Mouse (Mus musculus): ENCODE measurements around the gene Iqschfp. TPM values are rescaled to one million over a fixed set of nuclear protein-coding genes. Genes with fewer than 3 reads are reported as not detected.

Gene Iqschfp
- polyA plus RNA-seq, 1 experiment from 2014 or later = 6.1 TPM

DNA sequence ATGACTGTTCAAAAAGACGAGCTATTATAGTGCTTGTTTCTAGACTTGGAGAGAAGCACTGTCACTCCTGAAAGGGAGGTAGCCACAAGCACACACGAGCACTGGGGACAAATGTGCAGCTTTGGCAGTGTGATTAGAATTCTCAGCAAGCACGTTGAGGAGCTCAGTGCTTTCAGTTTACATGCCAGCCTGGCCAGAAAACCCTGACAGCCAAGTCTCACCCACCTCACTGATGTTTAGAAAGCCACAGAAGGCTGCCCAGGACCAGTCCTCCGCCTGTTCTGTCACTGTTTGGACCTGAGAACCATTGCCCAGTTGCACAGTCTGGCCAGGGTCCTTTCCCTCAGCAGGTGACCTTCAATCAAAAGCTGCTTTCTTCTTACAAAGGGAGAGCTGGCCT lies 768.5 kb downstream of the Iqschfp start:
- ATAC-seq (ENCODE audit: low FRiP score, low read depth) = no peak
- 83% methylated on average over 4 of the region's 4 CpGs for WGBS
- H3K4me2 ChIP-seq (replicated peaks) = no peak overlapping the region
- no peaks in the 10 kb centered on the region for H3K27me3 ChIP-seq
- H3K9ac ChIP-seq (replicated peaks) = no peak overlapping the region
- no peaks in the 10 kb centered on the region; the same call in none of the 2 replicates for H3K4me1 ChIP-seq
- no peaks in the 10 kb centered on the region for H3K9me3 ChIP-seq
- H3K27ac ChIP-seq (replicated peaks) = no peak overlapping the region
- no peaks in the 10 kb centered on the region for H3K36me3 ChIP-seq
- H3K4me3 ChIP-seq = no peak overlapping the region

DNA sequence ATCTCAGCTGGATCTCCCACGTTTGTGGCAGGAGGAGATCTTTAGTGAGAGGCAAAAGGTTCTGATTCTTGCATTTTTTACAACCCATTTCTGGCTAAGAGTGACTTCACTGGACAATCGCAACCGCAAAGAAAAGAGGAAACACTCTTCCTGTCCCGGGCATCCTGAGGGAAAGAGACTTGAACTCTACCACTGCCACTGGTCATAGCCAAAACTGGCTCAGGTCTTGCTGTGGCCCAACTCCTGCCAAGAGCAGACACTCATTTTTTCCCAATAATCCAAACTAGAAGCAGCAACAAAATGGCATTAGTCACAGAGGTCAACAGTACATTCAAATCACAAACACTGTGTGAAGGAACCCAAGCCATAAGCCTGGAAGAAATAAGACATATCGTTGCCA lies 770.4 kb downstream of the Iqschfp start:
- Histone ChIP-seq H3K9me3 (no peaks in the 10 kb centered on the region), H3K4me1 (no peaks in the 10 kb centered on the region; the same call in none of the 2 replicates), H3K4me2 (replicated peaks) (no peak overlapping the region), H3K27me3 (no peaks in the 10 kb centered on the region), H3K36me3 (no peaks in the 10 kb centered on the region), H3K9ac (replicated peaks) (no peak overlapping the region), H3K4me3 (no peak overlapping the region), H3K27ac (replicated peaks) (no peak overlapping the region)
- no peak for ATAC-seq (ENCODE audit: low FRiP score, low read depth)
- WGBS = 83% methylated on average over 5 of the region's 5 CpGs

DNA sequence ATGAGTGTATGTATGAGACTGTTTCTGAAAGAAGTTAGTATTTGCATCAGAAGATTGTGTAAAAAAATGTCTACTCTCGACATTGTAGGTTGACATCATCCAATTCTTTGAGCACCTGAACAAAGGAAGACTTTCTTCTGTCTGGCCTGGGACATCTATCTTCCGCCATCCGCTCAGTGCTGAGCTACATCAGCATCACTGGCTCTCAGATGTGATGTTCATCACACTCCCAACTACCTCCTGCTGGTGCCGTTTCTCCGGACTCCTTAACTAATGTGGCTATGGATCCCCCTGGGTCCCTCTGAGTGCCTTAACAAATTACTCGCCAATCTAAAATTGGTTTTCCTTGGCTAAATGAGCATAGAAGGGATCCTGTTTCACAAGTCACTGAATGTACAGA lies 772.3 kb downstream of the Iqschfp start:
- 74% methylated on average over 6 of the region's 6 CpGs for WGBS
- H3K36me3 ChIP-seq = no peaks in the 10 kb centered on the region
- H3K27me3 ChIP-seq = no peaks in the 10 kb centered on the region
- H3K4me1 ChIP-seq = no peaks in the 10 kb centered on the region; the same call in none of the 2 replicates
- ATAC-seq (ENCODE audit: low FRiP score, low read depth) = no peak
- H3K27ac ChIP-seq (replicated peaks) = 0 out of 2 replicates have a peak overlapping the region, but pooled peaks have one; percentile 35
- H3K4me3 ChIP-seq = no peak overlapping the region
- H3K4me2 ChIP-seq (replicated peaks) = no peak overlapping the region
- no peak overlapping the region for H3K9ac ChIP-seq (replicated peaks)
- no peaks in the 10 kb centered on the region for H3K9me3 ChIP-seq

DNA sequence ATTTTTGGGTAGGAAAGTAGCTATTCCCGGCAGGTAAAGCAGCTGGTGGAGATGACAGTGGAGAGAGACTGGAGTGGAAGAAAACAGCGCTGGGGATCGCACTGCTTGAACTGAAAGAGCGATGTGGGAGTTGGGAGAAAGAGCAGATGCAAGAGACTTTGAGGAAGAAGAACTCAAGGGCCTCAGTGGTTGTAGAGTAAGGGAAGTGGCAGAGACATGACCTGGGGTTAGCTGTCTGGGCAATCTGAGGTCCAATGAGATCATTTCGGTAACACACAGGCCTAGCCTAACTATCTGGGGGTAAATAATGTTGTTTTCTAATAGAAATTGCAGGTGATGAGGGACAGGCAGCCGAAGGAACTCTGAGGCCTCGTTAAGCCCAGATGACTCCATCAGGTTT lies 774.3 kb downstream of the Iqschfp start:
- Histone ChIP-seq H3K27me3 (no peaks in the 10 kb centered on the region), H3K4me3 (no peak overlapping the region), H3K9ac (replicated peaks) (no peak overlapping the region), H3K4me1 (no peaks in the 10 kb centered on the region; the same call in 1 of the 2 replicates), H3K9me3 (no peaks in the 10 kb centered on the region), H3K27ac (replicated peaks) (no peak overlapping the region), H3K4me2 (replicated peaks) (no peak overlapping the region), H3K36me3 (no peaks in the 10 kb centered on the region)
- no peak for ATAC-seq (ENCODE audit: low FRiP score, low read depth)
- WGBS = 93% methylated on average over 7 of the region's 7 CpGs

DNA sequence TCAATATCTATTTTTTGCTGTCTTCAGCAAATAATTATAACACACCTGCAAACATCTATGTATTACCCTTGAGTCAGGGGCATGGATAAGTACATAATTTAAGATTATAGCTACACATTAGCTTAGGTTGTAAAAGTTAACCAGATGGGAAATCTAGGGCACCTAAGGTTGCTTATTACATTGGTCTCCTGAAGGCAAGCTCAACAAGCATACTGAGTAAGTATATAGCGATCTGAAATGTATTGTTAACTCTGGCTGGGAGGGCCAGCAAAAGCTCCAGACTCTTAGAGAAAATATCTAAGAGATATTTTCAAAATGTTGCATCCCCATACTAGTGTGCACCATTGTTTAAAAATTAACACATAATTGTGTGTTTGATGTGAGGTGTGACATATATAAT lies 775.8 kb downstream of the Iqschfp start:
- Histone ChIP-seq H3K9me3 (no peaks in the 10 kb centered on the region), H3K27me3 (no peaks in the 10 kb centered on the region), H3K4me1 (no peaks in the 10 kb centered on the region; the same call in 1 of the 2 replicates), H3K27ac (replicated peaks) (no peak overlapping the region), H3K9ac (replicated peaks) (no peak overlapping the region), H3K4me3 (no peak overlapping the region), H3K4me2 (replicated peaks) (no peak overlapping the region), H3K36me3 (no peaks in the 10 kb centered on the region)
- no peak for ATAC-seq (ENCODE audit: low FRiP score, low read depth)
- 93% methylated on average over 1 of the region's 1 CpGs for WGBS

DNA sequence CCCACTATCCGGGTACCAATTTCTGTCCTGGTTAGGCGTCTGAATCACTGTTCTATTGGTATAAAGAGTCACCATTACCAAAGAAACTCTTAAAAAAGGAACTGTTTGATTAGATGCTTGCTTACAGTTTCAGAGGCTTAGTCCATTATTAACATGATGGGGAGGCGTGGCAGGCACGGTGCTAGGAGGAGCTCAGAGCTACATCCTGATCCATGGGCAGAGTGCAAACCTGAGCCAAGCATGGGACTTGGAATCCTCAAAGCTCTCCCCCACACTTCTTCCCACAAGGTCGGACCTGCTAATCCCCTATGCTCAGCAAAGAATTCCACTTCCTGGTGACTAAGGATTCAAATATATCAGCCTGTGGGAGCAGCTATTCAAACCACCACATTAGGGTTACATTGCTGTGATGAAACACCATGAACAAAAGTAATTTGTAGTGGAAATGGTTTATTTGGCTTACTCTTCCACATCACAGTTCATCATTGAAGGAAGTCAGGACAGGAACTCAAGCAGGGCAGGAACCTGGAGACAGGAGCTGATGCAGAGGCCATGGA lies 777.5 kb downstream of the Iqschfp start:
- H3K9ac ChIP-seq (replicated peaks) = no peak overlapping the region
- no peaks in the 10 kb centered on the region for H3K36me3 ChIP-seq
- H3K4me3 ChIP-seq = no peak overlapping the region
- no peaks in the 10 kb centered on the region for H3K9me3 ChIP-seq
- ATAC-seq (ENCODE audit: low FRiP score, low read depth) = no peak
- no peaks in the 10 kb centered on the region for H3K27me3 ChIP-seq
- H3K27ac ChIP-seq (replicated peaks) = no peak overlapping the region
- 76% methylated on average over 5 of the region's 5 CpGs for WGBS
- no peaks in the 10 kb centered on the region; the same call in 1 of the 2 replicates for H3K4me1 ChIP-seq
- no peak overlapping the region for H3K4me2 ChIP-seq (replicated peaks)

DNA sequence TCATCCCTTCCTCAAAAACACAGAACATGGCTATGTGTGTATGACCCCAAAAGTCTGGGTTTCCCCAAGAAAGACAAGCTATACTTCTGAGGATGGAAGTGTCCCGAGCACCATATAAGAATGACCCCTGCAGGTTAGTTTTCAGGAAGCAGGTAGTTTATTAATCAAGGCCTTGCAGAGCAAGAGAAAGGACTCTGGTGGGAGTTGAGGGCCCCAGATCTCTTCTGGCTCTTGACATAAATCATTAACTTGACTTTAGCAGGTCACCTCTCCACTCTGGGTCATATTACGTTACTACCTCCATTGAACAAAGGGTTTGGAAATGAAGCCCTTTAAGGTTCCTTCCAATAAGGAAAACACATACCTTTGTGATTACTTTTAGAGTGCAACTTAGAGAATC lies 782.7 kb downstream of the Iqschfp start:
- H3K27ac ChIP-seq (replicated peaks) = no peak overlapping the region
- H3K4me3 ChIP-seq = no peak overlapping the region
- H3K36me3 ChIP-seq = no peaks in the 10 kb centered on the region
- H3K27me3 ChIP-seq = no peaks in the 10 kb centered on the region
- H3K9me3 ChIP-seq = no peaks in the 10 kb centered on the region
- WGBS = 90% methylated on average over 2 of the region's 2 CpGs
- no peak overlapping the region for H3K4me2 ChIP-seq (replicated peaks)
- no peaks in the 10 kb centered on the region for H3K4me1 ChIP-seq
- ATAC-seq (ENCODE audit: low FRiP score, low read depth) = no peak
- no peak overlapping the region for H3K9ac ChIP-seq (replicated peaks)

DNA sequence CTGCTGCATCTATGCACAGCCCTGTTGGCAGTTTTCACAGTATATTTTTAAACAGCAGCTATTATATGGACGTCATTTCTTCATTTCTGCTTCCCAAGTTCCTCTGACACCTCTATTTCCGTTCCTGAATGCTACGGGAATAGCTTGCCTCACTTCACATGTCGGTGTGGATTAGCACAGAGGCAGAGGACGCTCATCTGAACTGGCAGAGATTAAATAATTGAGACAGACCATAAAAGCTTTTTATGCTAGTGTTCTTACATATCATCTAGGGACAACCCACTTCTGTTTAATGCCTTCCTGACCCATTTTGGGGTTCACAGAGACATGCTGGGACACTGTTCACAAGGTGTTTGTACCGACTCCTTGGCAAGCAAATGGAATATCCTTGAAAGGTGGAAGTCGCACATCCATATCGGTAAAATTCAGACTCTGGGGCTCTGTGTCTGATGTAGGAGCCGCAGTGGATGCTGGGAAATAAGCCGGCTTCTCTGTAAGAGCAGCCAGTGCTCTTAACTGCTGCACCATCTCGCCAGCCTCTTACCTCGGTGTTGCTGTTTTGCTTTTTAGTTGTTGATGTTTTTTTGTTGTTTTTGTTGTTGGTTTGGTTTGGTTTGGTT lies 783.3 kb downstream of the Iqschfp start:
- no peak overlapping the region for H3K4me3 ChIP-seq
- H3K36me3 ChIP-seq = no peaks in the 10 kb centered on the region
- H3K4me2 ChIP-seq (replicated peaks) = no peak overlapping the region
- no peaks in the 10 kb centered on the region for H3K4me1 ChIP-seq
- no peak for ATAC-seq (ENCODE audit: low FRiP score, low read depth)
- 77% methylated on average over 12 of the region's 12 CpGs for WGBS
- H3K27ac ChIP-seq (replicated peaks) = no peak overlapping the region
- H3K9me3 ChIP-seq = no peaks in the 10 kb centered on the region
- no peaks in the 10 kb centered on the region for H3K27me3 ChIP-seq
- no peak overlapping the region for H3K9ac ChIP-seq (replicated peaks)

Other genes with a start within 250 kb of the Iqschfp start
- 0.97 and 2.0 TPM in 2 replicates for gene Iqcj, start within 50 bp of the Iqschfp start, polyA plus RNA-seq (2016; fragmentation: Nextera tagmentation; extraction: Ambion mirVana)
- 101 and 108 TPM in 2 replicates for gene Schip1, start 172.6 kb downstream of the Iqschfp start, polyA plus RNA-seq (2016; fragmentation: Nextera tagmentation; extraction: Ambion mirVana)